In genomic region chr1:54914387-54914786, GRCm38 (mm10) we compare ENCODE assay signal across 12 mouse cellular contexts. TPM values are rescaled to one million over a fixed set of nuclear protein-coding genes. Genes with fewer than 3 reads are reported as not detected.
DNase-seq lines count a peak whose midpoint lies in the region; ATAC-seq and TF ChIP-seq lines count a peak whose summit lies in the region.
"Had no signal": no experiment of that assay in that cellular context is flagged by ENCODE, and none has a peak within 500 bp of the region (broad histone marks: within the 10 kb centered on the region; RNA-seq: fewer than 3 reads in every experiment).

No protein-coding gene starts in this region.

- no peak overlapping the region for H3K4me2 ChIP-seq in forebrain, postnatal 0 days (ENCODE audit: low read depth)
- peak overlapping the region; percentile 18; the same call in 1 of the 2 replicates for H3K4me2 ChIP-seq in embryonic facial prominence, embryonic 14.5 days (ENCODE audit: low read depth, low read length)
- H3K4me2 ChIP-seq in liver, embryonic 15.5 days = no peak overlapping the region; the same call in 1 of the 2 replicates
- H3K4me2 ChIP-seq: hindbrain, embryonic 12.5 days had no signal

- H3K36me3 ChIP-seq in forebrain, embryonic 10.5 days (replicated peaks) = no peaks in the 10 kb centered on the region
- H3K36me3 ChIP-seq in forebrain, postnatal 0 days (ENCODE audit: insufficient read depth) = no peaks in the 10 kb centered on the region
- no peaks in the 10 kb centered on the region for H3K36me3 ChIP-seq in embryonic facial prominence, embryonic 14.5 days (ENCODE audit: control insufficient read depth, insufficient read depth, low read length)
- no peaks in the 10 kb centered on the region for H3K36me3 ChIP-seq in liver, embryonic 15.5 days (replicated peaks)
- H3K36me3 ChIP-seq: hindbrain, embryonic 12.5 days had no signal

- no peak for TF ChIP-seq CTCF in forebrain, postnatal 0 days (IDR thresholded peaks at IDR 0.05; ENCODE audit: low read depth)

- no peaks in the 10 kb centered on the region for H3K9me3 ChIP-seq in forebrain, embryonic 10.5 days
- H3K9me3 ChIP-seq in forebrain, postnatal 0 days (ENCODE audit: low read length) = no peaks in the 10 kb centered on the region
- no peaks in the 10 kb centered on the region for H3K9me3 ChIP-seq in embryonic facial prominence, embryonic 14.5 days (ENCODE audit: control insufficient read depth, low read length)
- no peaks in the 10 kb centered on the region for H3K9me3 ChIP-seq in liver, embryonic 15.5 days (replicated peaks)
- H3K9me3 ChIP-seq: hindbrain, embryonic 12.5 days had no signal

- H3K4me3 ChIP-seq in forebrain, embryonic 10.5 days = no peak overlapping the region
- H3K4me3 ChIP-seq in forebrain, postnatal 0 days (ENCODE audit: low read depth, low read length) = no peak overlapping the region
- no peak overlapping the region for H3K4me3 ChIP-seq in embryonic facial prominence, embryonic 14.5 days (ENCODE audit: low read depth, low read length)
- no peak overlapping the region for H3K4me3 ChIP-seq in liver, embryonic 15.5 days (replicated peaks)
- H3K4me3 ChIP-seq: hindbrain, embryonic 12.5 days had no signal

- H3K4me1 ChIP-seq in forebrain, embryonic 10.5 days = peaks cover 32% of the 10 kb centered on the region
- H3K4me1 ChIP-seq in forebrain, postnatal 0 days (ENCODE audit: insufficient read depth) = peaks cover 3% of the 10 kb centered on the region; the same call in 1 of the 2 replicates
- H3K4me1 ChIP-seq in embryonic facial prominence, embryonic 14.5 days (ENCODE audit: control insufficient read depth, insufficient read depth, low read length) = peaks cover 37% of the 10 kb centered on the region
- H3K4me1 ChIP-seq in liver, embryonic 15.5 days (replicated peaks) = peaks cover 22% of the 10 kb centered on the region; the same call in 1 of the 2 replicates

- no peak for ATAC-seq in forebrain, postnatal 0 days
- no peak for ATAC-seq in embryonic facial prominence, embryonic 14.5 days (ENCODE audit: low read depth)
- ATAC-seq in liver, embryonic 15.5 days (ENCODE audit: insufficient read depth) = no peak

- WGBS in forebrain, embryonic 10.5 days = 44% methylated on average over 9 of the region's 9 CpGs
- WGBS in forebrain, postnatal 0 days = 54% methylated on average over 9 of the region's 9 CpGs
- WGBS in embryonic facial prominence, embryonic 14.5 days = 13% methylated on average over 9 of the region's 9 CpGs
- WGBS in liver, embryonic 15.5 days (ENCODE audit: insufficient replicate concordance) = 11% methylated on average over 9 of the region's 9 CpGs

- no peak overlapping the region for H3K9ac ChIP-seq in forebrain, postnatal 0 days
- no peak overlapping the region for H3K9ac ChIP-seq in embryonic facial prominence, embryonic 14.5 days (ENCODE audit: low read depth, low read length)
- H3K9ac ChIP-seq in liver, embryonic 15.5 days = no peak overlapping the region
- H3K9ac ChIP-seq: hindbrain, embryonic 12.5 days had no signal

- peak; percentile 13 for DNase-seq in forebrain, embryonic 10.5 days (ENCODE audit: extremely low spot score, low spot score)
- DNase-seq in forebrain, postnatal 0 days = no peak
- peak; percentile 50 to 51 for DNase-seq in B cell, adult 2 months
- DNase-seq in embryonic facial prominence, embryonic 14.5 days (ENCODE audit: low spot score) = no peak
- DNase-seq in right cerebral cortex, postnatal 14 days = no peak
- no peak for DNase-seq in cerebellum, adult 8-10 months
- no peak for DNase-seq in cerebellum, postnatal 14 days
- DNase-seq: adrenal gland, adult 2 months; kidney, postnatal 4 days; lung, adult 2 months had no signal

- H3K27me3 ChIP-seq in forebrain, embryonic 10.5 days (ENCODE audit: poor library complexity, severe bottlenecking) = no peaks in the 10 kb centered on the region
- no peaks in the 10 kb centered on the region for H3K27me3 ChIP-seq in forebrain, postnatal 0 days (ENCODE audit: insufficient read depth, low read length)
- H3K27me3 ChIP-seq in embryonic facial prominence, embryonic 14.5 days (replicated peaks; ENCODE audit: control insufficient read depth, insufficient read depth, low read length) = no peaks in the 10 kb centered on the region
- H3K27me3 ChIP-seq in liver, embryonic 15.5 days = no peaks in the 10 kb centered on the region
- H3K27me3 ChIP-seq: hindbrain, embryonic 12.5 days had no signal

- no peak overlapping the region for H3K27ac ChIP-seq in forebrain, embryonic 10.5 days
- H3K27ac ChIP-seq in forebrain, postnatal 0 days (ENCODE audit: low read depth, low read length) = no peak overlapping the region
- peak overlapping the region; percentile 61 for H3K27ac ChIP-seq in embryonic facial prominence, embryonic 14.5 days (replicated peaks; ENCODE audit: low read depth, low read length)
- H3K27ac ChIP-seq in liver, embryonic 15.5 days (replicated peaks) = peak overlapping the region; percentile 67
- H3K27ac ChIP-seq: hindbrain, embryonic 12.5 days had no signal

RNA-seq across cellular contexts. Expression of gene Ankrd44, which starts 11.8 kb away (rescaled TPM):
- 13.8 and 15.2 TPM in 2 replicates for polyA plus RNA-seq in forebrain, embryonic 10.5 days (2016; fragmentation: Nextera tagmentation; extraction: Ambion mirVana)
- 47.2 and 88.1 TPM in 2 replicates for total RNA-seq in forebrain, postnatal 0 days (2014; rRNA removed)
- 7.2 and 12.8 TPM in 2 replicates for polyA plus RNA-seq in forebrain, postnatal 0 days (2015; fragmentation: Nextera tagmentation; extraction: Ambion mirVana)
- polyA plus RNA-seq in embryonic facial prominence, embryonic 14.5 days (2014; fragmentation: Nextera tagmentation; extraction: Ambion mirVana) = 24.8 and 28.9 TPM in 2 replicates
- 3.7 and 4.7 TPM in 2 replicates for polyA plus RNA-seq in liver, embryonic 15.5 days (2015; fragmentation: Nextera tagmentation; extraction: Ambion mirVana)

Comparison
In these comparisons a context has a peak if more than half of its experiments do, and no peak if none do; other contexts are left out.
1. DNase-seq: peak in forebrain, embryonic 10.5 days (single experiment) and B cell, adult 2 months (2 of 2); none in forebrain, postnatal 0 days (single experiment), embryonic facial prominence, embryonic 14.5 days (single experiment), right cerebral cortex, postnatal 14 days (single experiment), cerebellum, adult 8-10 months (single experiment) and cerebellum, postnatal 14 days (0 of 2).
2. H3K27ac ChIP-seq: peak in embryonic facial prominence, embryonic 14.5 days (single experiment) and liver, embryonic 15.5 days (single experiment); none in forebrain, embryonic 10.5 days (single experiment) and forebrain, postnatal 0 days (single experiment).